Mouse (Mus musculus): ENCODE measurements around the gene Fam76a. TPM values are rescaled to one million over a fixed set of nuclear protein-coding genes. Genes with fewer than 3 reads are reported as not detected.

The Fam76a gene
- polyA plus RNA-seq (2015; fragmentation: Nextera tagmentation; extraction: Ambion mirVana) = 39.3 and 45.5 TPM in 2 replicates

DNA sequence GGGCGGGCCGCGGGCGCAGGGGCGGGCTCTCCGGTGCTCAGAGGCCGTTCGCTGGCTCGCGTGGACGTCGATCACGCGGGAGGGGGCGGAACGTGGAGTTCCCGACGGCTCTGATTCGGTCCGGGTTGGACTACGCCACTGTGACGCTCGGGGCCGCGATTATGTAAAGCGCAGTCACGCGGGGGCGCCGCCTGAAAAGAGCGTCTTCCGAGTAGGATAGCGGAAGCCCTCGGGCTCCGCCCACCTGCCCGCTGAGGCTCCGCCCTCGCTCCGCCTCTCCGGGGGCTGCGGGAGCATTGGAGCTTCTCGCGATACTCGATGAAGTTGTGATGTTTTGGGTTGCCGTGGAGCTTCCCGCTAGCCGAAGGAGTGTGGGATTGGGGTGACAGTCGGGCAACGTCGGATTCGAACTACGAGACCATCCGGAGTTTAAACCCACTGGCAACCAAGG, at the start of gene Fam76a:
Fam76a (minus strand) TSS at position 1 of the 451 bp plus-strand sequence.
- under 1% methylated on average over 50 of the region's 53 CpGs for WGBS
- Histone ChIP-seq H3K27ac (peak within 1 kb of the TSS; percentile 86), H3K9me3 (no peaks in the 10 kb centered on the region), H3K4me3 (replicated peaks) (peak within 1 kb of the TSS; percentile 100), H3K4me1 (peaks cover 8% of the 10 kb centered on the region; the same call in 1 of the 2 replicates), H3K36me3 (no peaks in the 10 kb centered on the region), H3K9ac (peak within 1 kb of the TSS; percentile 93), H3K27me3 (replicated peaks) (no peaks in the 10 kb centered on the region), H3K4me2 (peak within 1 kb of the TSS; percentile 84)
- ATAC-seq (ENCODE audit: insufficient read depth, low FRiP score, low read depth) = peak; percentile 98

DNA sequence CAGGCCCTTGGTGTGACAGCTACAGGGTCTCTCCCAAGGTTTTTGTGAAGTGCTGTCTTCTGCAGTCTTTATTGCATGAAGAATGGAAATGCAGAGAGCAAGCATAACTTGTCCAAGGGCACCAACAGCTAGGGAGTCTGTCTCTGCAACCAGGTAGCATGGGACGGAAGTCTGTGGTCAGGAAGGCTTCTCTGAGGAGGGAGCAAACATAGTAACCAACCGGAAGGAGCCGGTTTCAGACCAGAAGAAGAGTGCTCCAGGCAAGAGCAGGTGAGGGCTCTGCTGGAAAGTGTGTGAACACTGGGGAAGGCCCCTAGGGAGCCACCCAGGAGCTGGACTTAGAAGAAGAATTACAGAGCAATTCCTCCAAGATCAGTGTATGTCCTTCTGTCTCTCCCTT, 49.7 kb upstream of the Fam76a start:
- Histone ChIP-seq H3K9me3 (no peaks in the 10 kb centered on the region), H3K4me3 (replicated peaks) (no peak overlapping the region), H3K4me1 (peaks cover 12% of the 10 kb centered on the region), H3K9ac (no peak overlapping the region), H3K27me3 (replicated peaks) (peaks cover 16% of the 10 kb centered on the region), H3K27ac (no peak overlapping the region), H3K4me2 (no peak overlapping the region), H3K36me3 (no peaks in the 10 kb centered on the region)
- no peak for ATAC-seq (ENCODE audit: insufficient read depth, low FRiP score, low read depth)
- 73% methylated on average over 3 of the region's 3 CpGs for WGBS

DNA sequence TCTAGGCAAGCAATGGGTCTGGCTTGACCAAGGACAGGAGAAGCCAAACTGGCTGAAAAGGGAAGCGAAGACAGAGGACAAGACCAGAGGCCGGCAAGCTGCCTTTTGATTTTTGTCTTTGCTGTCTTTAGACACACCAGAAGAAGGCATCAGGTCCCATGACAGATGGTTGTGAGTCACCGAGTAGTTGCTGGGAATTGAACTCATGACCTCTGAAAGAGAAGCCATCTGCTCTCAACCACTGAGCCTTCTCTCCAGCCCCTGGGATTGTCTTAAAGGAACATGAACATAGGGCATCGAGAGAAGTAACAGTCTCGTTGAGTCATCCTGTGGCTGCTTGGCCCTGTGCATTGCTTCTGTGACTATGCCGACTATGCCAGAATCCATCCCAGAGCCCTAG, 49.2 kb upstream of the Fam76a start:
- Histone ChIP-seq H3K9ac (no peak overlapping the region), H3K4me1 (peaks cover 12% of the 10 kb centered on the region), H3K36me3 (no peaks in the 10 kb centered on the region), H3K27ac (no peak overlapping the region), H3K27me3 (replicated peaks) (peaks cover 16% of the 10 kb centered on the region), H3K4me2 (no peak overlapping the region), H3K9me3 (no peaks in the 10 kb centered on the region), H3K4me3 (replicated peaks) (no peak overlapping the region)
- WGBS = 64% methylated on average over 6 of the region's 6 CpGs
- no peak for ATAC-seq (ENCODE audit: insufficient read depth, low FRiP score, low read depth)

DNA sequence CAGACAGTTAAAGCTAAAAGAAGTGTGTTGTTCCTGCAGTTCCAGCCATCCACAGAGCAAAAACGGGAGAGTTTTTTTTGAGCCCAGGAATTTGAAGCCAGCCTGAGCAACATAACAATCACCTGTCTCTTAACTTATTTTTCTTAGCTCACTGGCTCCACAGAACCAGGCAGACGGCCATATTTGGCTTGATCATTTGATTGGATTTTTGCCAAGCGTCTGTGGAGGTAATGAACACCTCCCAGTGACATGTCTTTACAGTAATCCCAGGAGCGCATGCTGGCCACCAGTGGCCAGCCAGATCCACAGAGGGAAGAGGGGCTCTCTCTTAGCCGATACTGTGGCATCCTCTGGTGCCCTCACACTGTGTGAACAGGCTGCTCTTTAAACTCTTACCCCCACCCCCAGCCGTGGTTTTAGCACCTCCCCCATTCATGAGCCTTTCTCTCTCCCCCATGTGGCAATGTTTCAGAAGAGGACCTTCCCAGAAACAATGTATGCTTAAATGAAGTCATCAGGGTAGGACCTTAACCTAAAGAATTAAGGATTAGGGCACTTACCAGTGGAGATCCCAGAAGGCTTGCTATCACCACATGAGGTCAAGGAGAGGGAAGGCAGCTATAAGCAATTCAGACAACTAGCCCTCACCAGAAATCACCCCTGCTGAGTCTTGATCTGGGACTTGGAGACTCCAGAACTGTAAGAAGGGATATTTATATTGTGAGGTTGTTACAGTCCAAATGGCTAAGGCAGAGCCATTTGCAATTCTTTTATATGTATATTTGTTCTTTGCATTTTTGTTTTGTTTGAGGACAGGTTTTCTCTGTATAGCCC, 46.0 kb upstream of the Fam76a start:
- 0 out of 2 replicates have a peak, but pooled peaks cover 4% of the 10 kb centered on the region for H3K4me1 ChIP-seq
- no peak overlapping the region for H3K4me3 ChIP-seq (replicated peaks)
- ATAC-seq (ENCODE audit: insufficient read depth, low FRiP score, low read depth) = no peak
- no peak overlapping the region for H3K9ac ChIP-seq
- WGBS = 40% methylated on average over 6 of the region's 6 CpGs
- H3K9me3 ChIP-seq = no peaks in the 10 kb centered on the region
- H3K36me3 ChIP-seq = no peaks in the 10 kb centered on the region
- H3K27me3 ChIP-seq (replicated peaks) = no peaks in the 10 kb centered on the region
- no peak overlapping the region for H3K27ac ChIP-seq
- no peak overlapping the region for H3K4me2 ChIP-seq

DNA sequence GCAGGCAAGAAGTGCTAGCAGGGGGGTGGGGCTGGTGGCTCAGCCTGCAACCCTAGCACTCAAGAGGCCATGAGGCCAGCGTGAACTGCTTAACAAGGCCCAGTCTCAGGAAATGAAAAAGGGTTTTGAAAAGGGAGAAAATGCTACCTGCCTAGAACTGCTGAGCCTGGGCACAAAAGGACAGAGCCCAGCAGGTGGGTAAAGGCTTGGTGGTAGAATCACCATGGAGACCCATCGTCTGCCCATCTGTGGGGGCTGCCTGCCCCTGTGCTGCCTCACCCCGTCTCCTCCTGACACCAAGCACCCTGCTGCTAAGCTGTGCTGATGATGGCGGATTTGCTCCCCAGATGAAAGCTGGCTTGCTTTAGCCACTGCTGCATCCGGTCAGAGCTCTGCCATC, 42.1 kb upstream of the Fam76a start:
- H3K4me2 ChIP-seq = no peak overlapping the region
- H3K4me1 ChIP-seq = peaks cover 22% of the 10 kb centered on the region
- 53% methylated on average over 5 of the region's 5 CpGs for WGBS

DNA sequence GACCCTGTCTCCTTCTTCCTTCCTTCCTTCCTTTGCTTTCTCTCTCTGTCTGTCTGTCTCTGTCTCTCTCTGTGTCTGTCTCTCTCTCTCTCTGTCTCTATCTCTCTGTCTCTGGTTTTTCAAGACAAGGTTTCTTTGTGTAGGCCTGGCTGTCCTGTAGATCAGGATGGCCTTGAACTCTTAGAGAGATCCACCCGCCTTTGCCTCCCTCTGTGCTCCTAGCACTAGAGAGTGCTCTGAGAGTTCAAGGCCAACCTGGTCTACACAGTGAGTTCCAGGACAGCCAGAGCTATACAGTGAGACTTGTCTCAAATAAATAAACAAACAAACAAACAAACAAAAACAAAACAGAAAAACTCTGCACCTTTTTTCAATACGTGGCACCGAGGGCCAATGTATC, 41.7 kb upstream of the Fam76a start:
- Histone ChIP-seq H3K4me3 (replicated peaks) (no peak overlapping the region), H3K27me3 (replicated peaks) (no peaks in the 10 kb centered on the region), H3K36me3 (no peaks in the 10 kb centered on the region), H3K4me1 (peaks cover 26% of the 10 kb centered on the region), H3K9ac (no peak overlapping the region), H3K9me3 (no peaks in the 10 kb centered on the region), H3K27ac (no peak overlapping the region), H3K4me2 (no peak overlapping the region)
- ATAC-seq (ENCODE audit: insufficient read depth, low FRiP score, low read depth) = no peak
- WGBS = 44% methylated on average over 3 of the region's 3 CpGs

More for the DNA sequence above, 42.1 kb upstream of the Fam76a start:
- H3K36me3 ChIP-seq = no peaks in the 10 kb centered on the region
- H3K27ac ChIP-seq = no peak overlapping the region
- H3K9me3 ChIP-seq = no peaks in the 10 kb centered on the region
- no peak for ATAC-seq (ENCODE audit: insufficient read depth, low FRiP score, low read depth)
- H3K4me3 ChIP-seq (replicated peaks) = no peak overlapping the region
- H3K27me3 ChIP-seq (replicated peaks) = no peaks in the 10 kb centered on the region
- H3K9ac ChIP-seq = no peak overlapping the region

DNA sequence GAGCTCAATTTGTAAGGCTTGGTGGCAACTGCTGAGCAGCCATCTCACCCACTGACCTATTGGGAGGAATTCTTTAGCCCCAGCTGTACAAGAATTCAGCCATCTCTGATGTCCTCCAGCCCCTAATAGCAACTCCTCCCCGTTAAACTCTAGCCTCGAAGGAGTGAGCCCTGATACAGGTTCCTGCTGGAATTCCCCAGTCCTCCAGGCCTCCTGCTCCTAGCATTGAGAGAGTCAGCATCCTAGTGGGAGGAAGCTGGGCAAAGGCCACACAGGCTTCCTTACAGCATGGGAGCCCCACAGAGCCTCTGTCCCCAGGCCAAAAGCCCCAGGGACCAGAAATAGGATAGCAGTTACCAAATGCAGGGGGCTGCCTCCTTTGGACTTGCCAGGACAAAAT, 41.1 kb upstream of the Fam76a start:
- H3K9me3 ChIP-seq = no peaks in the 10 kb centered on the region
- H3K36me3 ChIP-seq = no peaks in the 10 kb centered on the region
- H3K9ac ChIP-seq = no peak overlapping the region
- ATAC-seq (ENCODE audit: insufficient read depth, low FRiP score, low read depth) = no peak
- no peaks in the 10 kb centered on the region for H3K27me3 ChIP-seq (replicated peaks)
- no peak overlapping the region for H3K4me3 ChIP-seq (replicated peaks)
- no peak overlapping the region for H3K27ac ChIP-seq
- H3K4me1 ChIP-seq = peaks cover 33% of the 10 kb centered on the region
- no peak overlapping the region for H3K4me2 ChIP-seq
- 49% methylated on average over 2 of the region's 2 CpGs for WGBS

DNA sequence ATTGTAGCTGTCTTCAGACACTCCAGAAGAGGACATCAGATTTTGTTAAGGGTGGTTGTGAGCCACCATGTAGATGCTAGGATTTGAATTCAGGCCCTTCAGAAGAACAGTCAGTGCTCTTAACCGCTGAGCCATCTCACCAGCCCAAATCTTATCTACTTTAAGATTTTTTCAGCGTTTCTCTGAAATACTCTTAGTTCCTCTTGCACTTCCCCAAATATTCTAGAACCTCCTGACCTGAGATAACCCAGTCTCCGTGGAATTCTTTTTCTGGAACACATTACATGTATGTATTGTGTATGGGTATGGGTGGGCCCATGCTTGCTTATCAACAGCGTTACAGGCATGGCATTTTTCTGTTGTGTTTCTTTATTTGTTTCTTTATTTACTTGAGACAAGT, 40.3 kb upstream of the Fam76a start:
- no peak for ATAC-seq (ENCODE audit: insufficient read depth, low FRiP score, low read depth)
- H3K9ac ChIP-seq = no peak overlapping the region
- H3K4me3 ChIP-seq (replicated peaks) = no peak overlapping the region
- WGBS = 83% methylated on average over 4 of the region's 4 CpGs
- peaks cover 29% of the 10 kb centered on the region for H3K4me1 ChIP-seq
- no peaks in the 10 kb centered on the region for H3K27me3 ChIP-seq (replicated peaks)
- H3K9me3 ChIP-seq = no peaks in the 10 kb centered on the region
- no peak overlapping the region for H3K4me2 ChIP-seq
- no peaks in the 10 kb centered on the region for H3K36me3 ChIP-seq
- H3K27ac ChIP-seq = no peak overlapping the region

DNA sequence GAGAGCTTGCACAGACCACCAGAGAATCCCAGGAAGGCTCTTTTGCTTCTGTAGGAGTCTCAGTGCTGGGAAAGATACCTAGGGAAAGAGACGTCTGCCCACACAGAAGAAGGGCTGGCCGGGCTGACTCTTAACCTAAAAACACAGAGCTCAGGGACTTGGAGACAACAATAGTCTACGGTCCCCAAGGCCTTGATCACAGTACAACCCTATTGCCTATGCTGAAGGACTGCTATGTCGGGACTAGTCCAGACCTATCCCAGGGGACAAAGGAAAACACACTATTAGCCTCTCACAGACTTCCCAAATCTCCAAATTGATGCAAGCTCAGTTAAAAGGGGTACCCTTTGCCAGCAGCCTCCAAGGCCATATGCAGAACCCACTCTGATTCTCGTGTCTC, 39.5 kb upstream of the Fam76a start:
- Histone ChIP-seq H3K27me3 (replicated peaks) (no peaks in the 10 kb centered on the region), H3K9me3 (no peaks in the 10 kb centered on the region), H3K4me1 (peaks cover 29% of the 10 kb centered on the region), H3K4me2 (no peak overlapping the region), H3K9ac (no peak overlapping the region), H3K36me3 (no peaks in the 10 kb centered on the region), H3K4me3 (replicated peaks) (no peak overlapping the region), H3K27ac (no peak overlapping the region)
- WGBS = 77% methylated on average over 5 of the region's 5 CpGs
- no peak for ATAC-seq (ENCODE audit: insufficient read depth, low FRiP score, low read depth)

DNA sequence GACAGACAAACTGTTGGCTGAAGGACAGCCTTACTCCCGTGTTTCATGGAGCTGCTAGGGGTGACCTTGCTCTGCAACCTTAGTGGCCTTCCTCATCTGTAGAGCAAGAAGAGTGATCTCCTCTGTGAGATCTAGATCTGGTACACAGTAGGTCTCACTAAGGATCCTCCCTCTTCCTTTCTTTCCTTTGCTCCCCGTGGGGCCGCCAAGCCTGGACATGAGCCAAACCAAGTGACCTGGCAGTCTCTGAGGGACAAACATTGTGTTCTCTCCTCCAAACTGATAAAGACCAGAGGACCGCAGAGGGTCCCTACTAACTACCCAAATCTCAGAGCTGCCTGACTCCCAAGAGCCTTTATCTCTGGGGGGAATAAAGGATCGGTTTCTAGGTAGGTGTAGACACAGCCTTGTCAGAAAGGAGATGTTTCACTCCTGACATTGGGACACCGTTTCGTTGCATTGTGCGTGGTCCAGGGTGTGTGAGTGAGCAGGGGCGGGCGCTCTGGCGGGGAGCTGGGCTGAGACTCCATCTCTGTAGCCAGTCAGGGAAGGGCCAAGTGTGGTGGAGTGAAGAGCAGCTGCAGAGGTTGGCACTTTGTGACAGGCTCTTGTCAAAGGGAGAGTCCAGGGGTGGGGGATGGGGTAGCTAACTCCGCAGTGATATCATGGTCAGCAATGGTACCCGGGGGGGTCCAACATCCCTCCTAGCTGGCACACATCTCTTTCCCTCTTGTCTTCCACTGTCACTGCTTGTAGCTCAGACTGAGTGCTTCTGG, 38.7 kb upstream of the Fam76a start:
- 49% methylated on average over 13 of the region's 13 CpGs for whole genome bisulfite sequencing

DNA sequence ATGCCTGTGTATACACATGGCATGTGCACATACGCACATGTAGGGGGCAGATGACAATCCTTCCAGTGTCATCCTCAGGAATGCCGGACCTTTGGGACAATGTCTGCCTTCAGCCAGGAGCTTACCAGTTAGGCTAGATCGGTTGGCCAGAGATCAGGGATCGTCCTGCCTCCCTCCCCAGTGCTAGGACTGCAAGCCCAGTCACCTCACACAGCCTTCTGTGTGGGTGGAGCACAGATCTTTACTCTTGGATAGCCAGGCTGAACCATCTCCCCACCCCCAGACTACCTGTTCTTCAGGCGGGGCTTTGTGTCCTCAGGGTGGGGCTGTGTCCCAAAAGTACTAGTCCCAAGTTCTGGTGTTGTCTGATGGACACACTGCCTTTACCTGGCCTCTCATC, 38.0 kb upstream of the Fam76a start:
- H3K27me3 ChIP-seq (replicated peaks) = no peaks in the 10 kb centered on the region
- peaks cover 29% of the 10 kb centered on the region for H3K4me1 ChIP-seq
- H3K4me2 ChIP-seq = no peak overlapping the region
- ATAC-seq (ENCODE audit: insufficient read depth, low FRiP score, low read depth) = no peak
- H3K36me3 ChIP-seq = no peaks in the 10 kb centered on the region
- WGBS = 55% methylated on average over 5 of the region's 5 CpGs
- no peak overlapping the region for H3K9ac ChIP-seq
- H3K4me3 ChIP-seq (replicated peaks) = no peak overlapping the region
- peak overlapping the region; percentile 80; the same call in 1 of the 2 replicates for H3K27ac ChIP-seq
- no peaks in the 10 kb centered on the region for H3K9me3 ChIP-seq

More for the DNA sequence above, 38.7 kb upstream of the Fam76a start:
- Histone ChIP-seq H3K4me3 (replicated peaks) (no peak overlapping the region), H3K36me3 (no peaks in the 10 kb centered on the region), H3K9ac (no peak overlapping the region), H3K27me3 (replicated peaks) (no peaks in the 10 kb centered on the region), H3K27ac (no peak overlapping the region; the same call in 1 of the 2 replicates), H3K4me1 (peaks cover 29% of the 10 kb centered on the region), H3K9me3 (no peaks in the 10 kb centered on the region), H3K4me2 (no peak overlapping the region)
- no peak for ATAC-seq (ENCODE audit: insufficient read depth, low FRiP score, low read depth)

DNA sequence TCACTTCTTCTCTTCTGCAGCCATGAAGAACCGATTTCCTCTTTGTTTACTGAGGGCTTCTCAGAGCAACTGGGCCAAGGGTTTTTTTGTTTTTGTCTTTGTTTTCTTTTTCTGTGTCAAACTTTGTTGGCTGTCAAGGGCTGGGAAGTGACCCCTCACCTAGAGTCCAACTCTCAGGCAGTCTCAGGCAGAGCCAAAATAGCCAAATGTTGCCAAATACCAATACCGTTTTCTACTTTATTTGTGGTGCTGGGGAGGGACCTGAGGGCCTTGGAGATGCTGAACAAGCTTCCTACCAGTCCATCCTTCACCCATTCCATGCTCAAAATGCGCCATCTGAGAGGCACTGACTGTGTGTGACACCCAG, 37.3 kb upstream of the Fam76a start:
- Histone ChIP-seq H3K9ac (no peak overlapping the region), H3K27ac (peak overlapping the region; percentile 80), H3K4me1 (peaks cover 29% of the 10 kb centered on the region), H3K36me3 (no peaks in the 10 kb centered on the region), H3K4me3 (replicated peaks) (no peak overlapping the region), H3K27me3 (replicated peaks) (no peaks in the 10 kb centered on the region), H3K4me2 (no peak overlapping the region), H3K9me3 (no peaks in the 10 kb centered on the region)
- no peak for ATAC-seq (ENCODE audit: insufficient read depth, low FRiP score, low read depth)
- 47% methylated on average over 3 of the region's 3 CpGs for WGBS
